Mouse (Mus musculus) telencephalon, adult 2 months (tissue): ENCODE measurements around the gene Gm21833.
"Not testable (repeated sequence)": the region's sequence is repeated elsewhere in the genome, so short reads cannot be mapped to it uniquely, and the experiment has no call there.

Experiments used
- DNase-seq: peaks from one replicate; pipeline ENCODE4 v3.0.0-alpha.2; 2011; ENCODE audit warnings: low read depth, low spot score

Gene Gm21833

GRCm38 (mm10) chr16:82828082-82828481 lies at the start of gene Gm21833:
Gene Gm21833 (plus strand): TSS chr16:82828382.
- not testable (repeated sequence) for DNase-seq

- DNase-seq = no peak
Measured at GRCm38 (mm10) chr16:82789521-82789920, 38.7 kb upstream of the Gm21833 start.

- DNase-seq = no peak
Measured at GRCm38 (mm10) chr16:82796489-82796888, 31.7 kb upstream of the Gm21833 start.

- no peak for DNase-seq
Measured at GRCm38 (mm10) chr16:82815255-82815654, 12.9 kb upstream of the Gm21833 start.

- DNase-seq = no peak
Measured at GRCm38 (mm10) chr16:82816615-82817014, 11.6 kb upstream of the Gm21833 start.

- DNase-seq = no peak
Measured at GRCm38 (mm10) chr16:82855752-82856151, 27.6 kb downstream of the Gm21833 start.

- DNase-seq = no peak
Measured at GRCm38 (mm10) chr16:82864590-82864989, 36.4 kb downstream of the Gm21833 start.
